22 mouse cellular contexts compared by ENCODE assay signal in genomic region chr15:92739887-92740286, GRCm38 (mm10).
DNase-seq lines count a peak whose midpoint lies in the region; ATAC-seq lines count a peak whose summit lies in the region.
"Had no signal": no experiment of that assay in that cellular context is flagged by ENCODE, and none has a peak within 500 bp of the region (broad histone marks: within the 10 kb centered on the region; RNA-seq: fewer than 3 reads in every experiment).

No protein-coding gene starts in this region.

- no peak overlapping the region for H3K4me3 ChIP-seq in embryonic facial prominence, embryonic 11.5 days (ENCODE audit: low read depth, low read length)
- H3K4me3 ChIP-seq in embryonic facial prominence, embryonic 10.5 days = no peak overlapping the region
- H3K4me3 ChIP-seq in limb, embryonic 11.5 days (ENCODE audit: low read depth, low read length) = no peak overlapping the region
- H3K4me3 ChIP-seq in limb, embryonic 10.5 days = no peak overlapping the region
- H3K4me3 ChIP-seq in embryonic facial prominence, embryonic 14.5 days (ENCODE audit: low read depth, low read length) = no peak overlapping the region

- no peak overlapping the region for H3K27ac ChIP-seq in embryonic facial prominence, embryonic 11.5 days (replicated peaks; ENCODE audit: low read depth, low read length)
- no peak overlapping the region for H3K27ac ChIP-seq in embryonic facial prominence, embryonic 10.5 days (replicated peaks)
- no peak overlapping the region for H3K27ac ChIP-seq in limb, embryonic 11.5 days (replicated peaks; ENCODE audit: low read depth, low read length)
- no peak overlapping the region for H3K27ac ChIP-seq in limb, embryonic 10.5 days
- no peak overlapping the region for H3K27ac ChIP-seq in embryonic facial prominence, embryonic 14.5 days (replicated peaks; ENCODE audit: low read depth, low read length)

- peak; percentile 61 for DNase-seq in embryonic facial prominence, embryonic 11.5 days (ENCODE audit: low spot score)
- DNase-seq in embryonic facial prominence, embryonic 10.5 days (ENCODE audit: low spot score) = no peak
- no peak for DNase-seq in limb, embryonic 11.5 days (ENCODE audit: low spot score)
- DNase-seq in limb, embryonic 10.5 days (ENCODE audit: low spot score) = no peak
- peak; percentile 12 for DNase-seq in embryonic facial prominence, embryonic 14.5 days (ENCODE audit: low spot score)
- peak; percentile 45 for DNase-seq in forelimb bud, embryonic 11.5 days (ENCODE audit: low read depth, low spot score)
- DNase-seq in urinary bladder, postnatal 14 days (ENCODE audit: low spot score) = no peak
- no peak for DNase-seq in spleen, postnatal 14 days (ENCODE audit: low spot score in 2 of 2)
- DNase-seq: adrenal gland, adult 2 months; adrenal gland, adult 8-10 months; adrenal gland, postnatal 10 days; adrenal gland, postnatal 14 days; adrenal gland, postnatal 25 days; adrenal gland, postnatal 36 days; B cell, adult 2 months; cerebellum, adult 11 months; cerebellum, adult 11-12 months had no signal

- no peaks in the 10 kb centered on the region for H3K4me1 ChIP-seq in embryonic facial prominence, embryonic 11.5 days (ENCODE audit: control insufficient read depth, insufficient read depth, low read length)
- peaks cover 4% of the 10 kb centered on the region; the same call in 1 of the 2 replicates for H3K4me1 ChIP-seq in embryonic facial prominence, embryonic 10.5 days
- peaks cover 4% of the 10 kb centered on the region; the same call in 1 of the 2 replicates for H3K4me1 ChIP-seq in limb, embryonic 11.5 days (ENCODE audit: control insufficient read depth, insufficient read depth, low read length)
- peaks cover 19% of the 10 kb centered on the region for H3K4me1 ChIP-seq in limb, embryonic 10.5 days
- H3K4me1 ChIP-seq in embryonic facial prominence, embryonic 14.5 days (ENCODE audit: control insufficient read depth, insufficient read depth, low read length) = peaks cover 7% of the 10 kb centered on the region; the same call in 1 of the 2 replicates

- no peaks in the 10 kb centered on the region for H3K27me3 ChIP-seq in embryonic facial prominence, embryonic 11.5 days (ENCODE audit: control insufficient read depth, insufficient read depth, low read length)
- H3K27me3 ChIP-seq in embryonic facial prominence, embryonic 10.5 days (replicated peaks; ENCODE audit: low read depth, poor library complexity, severe bottlenecking) = no peaks in the 10 kb centered on the region
- H3K27me3 ChIP-seq in limb, embryonic 11.5 days (ENCODE audit: control insufficient read depth, insufficient read depth, low read length) = no peaks in the 10 kb centered on the region
- no peaks in the 10 kb centered on the region for H3K27me3 ChIP-seq in limb, embryonic 10.5 days (ENCODE audit: low read depth, poor library complexity, severe bottlenecking)
- no peaks in the 10 kb centered on the region for H3K27me3 ChIP-seq in embryonic facial prominence, embryonic 14.5 days (replicated peaks; ENCODE audit: control insufficient read depth, insufficient read depth, low read length)
- H3K27me3 ChIP-seq: CH12.LX had no signal

- H3K9me3 ChIP-seq in embryonic facial prominence, embryonic 11.5 days (replicated peaks; ENCODE audit: control insufficient read depth, low read length) = no peaks in the 10 kb centered on the region
- H3K9me3 ChIP-seq in embryonic facial prominence, embryonic 10.5 days = no peaks in the 10 kb centered on the region
- no peaks in the 10 kb centered on the region for H3K9me3 ChIP-seq in limb, embryonic 11.5 days (ENCODE audit: control insufficient read depth, low read length)
- no peaks in the 10 kb centered on the region for H3K9me3 ChIP-seq in limb, embryonic 10.5 days (replicated peaks)
- no peaks in the 10 kb centered on the region for H3K9me3 ChIP-seq in embryonic facial prominence, embryonic 14.5 days (ENCODE audit: control insufficient read depth, low read length)

- H3K4me2 ChIP-seq in embryonic facial prominence, embryonic 11.5 days (ENCODE audit: low read depth, low read length) = no peak overlapping the region
- no peak overlapping the region for H3K4me2 ChIP-seq in limb, embryonic 11.5 days (ENCODE audit: low read depth, severe bottlenecking)
- H3K4me2 ChIP-seq in embryonic facial prominence, embryonic 14.5 days (ENCODE audit: low read depth, low read length) = no peak overlapping the region

- H3K36me3 ChIP-seq in embryonic facial prominence, embryonic 11.5 days (replicated peaks; ENCODE audit: control insufficient read depth, insufficient read depth, low read depth, low read length) = no peaks in the 10 kb centered on the region
- H3K36me3 ChIP-seq in embryonic facial prominence, embryonic 10.5 days (replicated peaks) = no peaks in the 10 kb centered on the region
- H3K36me3 ChIP-seq in limb, embryonic 11.5 days (ENCODE audit: control insufficient read depth, insufficient read depth, low read length) = no peaks in the 10 kb centered on the region
- no peaks in the 10 kb centered on the region for H3K36me3 ChIP-seq in limb, embryonic 10.5 days
- H3K36me3 ChIP-seq in embryonic facial prominence, embryonic 14.5 days (ENCODE audit: control insufficient read depth, insufficient read depth, low read length) = no peaks in the 10 kb centered on the region
- H3K36me3 ChIP-seq: G1E had no signal

- WGBS in embryonic facial prominence, embryonic 11.5 days = 59% methylated on average over 4 of the region's 4 CpGs
- WGBS in embryonic facial prominence, embryonic 10.5 days = 82% methylated on average over 4 of the region's 4 CpGs
- WGBS in limb, embryonic 11.5 days = 65% methylated on average over 4 of the region's 4 CpGs
- WGBS in limb, embryonic 10.5 days = 78% methylated on average over 4 of the region's 4 CpGs
- WGBS in embryonic facial prominence, embryonic 14.5 days = 54% methylated on average over 4 of the region's 4 CpGs

- no peak; the same call in 1 of the 2 replicates for ATAC-seq in embryonic facial prominence, embryonic 11.5 days (replicated peaks; ENCODE audit: insufficient number of reproducible peaks, low FRiP score, low TSS enrichment, low read depth)
- 0 out of 2 replicates have a peak, but pooled peaks have one; percentile 54 for ATAC-seq in limb, embryonic 11.5 days (ENCODE audit: insufficient number of reproducible peaks, low FRiP score, low TSS enrichment, low read depth)
- no peak for ATAC-seq in embryonic facial prominence, embryonic 14.5 days (ENCODE audit: low read depth)
- ATAC-seq: activated CD4-positive, CD25-positive, alpha-beta regulatory T cell, adult 4 months; CD4-positive, CD25-positive, alpha-beta regulatory T cell, adult 4 months; Patski had no signal

- H3K9ac ChIP-seq in embryonic facial prominence, embryonic 11.5 days (replicated peaks; ENCODE audit: low read length) = no peak overlapping the region
- no peak overlapping the region for H3K9ac ChIP-seq in limb, embryonic 11.5 days (ENCODE audit: low read length)
- no peak overlapping the region for H3K9ac ChIP-seq in embryonic facial prominence, embryonic 14.5 days (ENCODE audit: low read depth, low read length)

Comparison
In these comparisons a context has a peak if more than half of its experiments do, and no peak if none do; other contexts are left out.
1. DNase-seq: peak in embryonic facial prominence, embryonic 11.5 days (single experiment), embryonic facial prominence, embryonic 14.5 days (single experiment) and forelimb bud, embryonic 11.5 days (single experiment); none in embryonic facial prominence, embryonic 10.5 days (single experiment), limb, embryonic 11.5 days (single experiment), limb, embryonic 10.5 days (single experiment), urinary bladder, postnatal 14 days (single experiment) and spleen, postnatal 14 days (0 of 2).